Mouse (Mus musculus): ENCODE results near the gene 4930442H23Rik.

DNA sequence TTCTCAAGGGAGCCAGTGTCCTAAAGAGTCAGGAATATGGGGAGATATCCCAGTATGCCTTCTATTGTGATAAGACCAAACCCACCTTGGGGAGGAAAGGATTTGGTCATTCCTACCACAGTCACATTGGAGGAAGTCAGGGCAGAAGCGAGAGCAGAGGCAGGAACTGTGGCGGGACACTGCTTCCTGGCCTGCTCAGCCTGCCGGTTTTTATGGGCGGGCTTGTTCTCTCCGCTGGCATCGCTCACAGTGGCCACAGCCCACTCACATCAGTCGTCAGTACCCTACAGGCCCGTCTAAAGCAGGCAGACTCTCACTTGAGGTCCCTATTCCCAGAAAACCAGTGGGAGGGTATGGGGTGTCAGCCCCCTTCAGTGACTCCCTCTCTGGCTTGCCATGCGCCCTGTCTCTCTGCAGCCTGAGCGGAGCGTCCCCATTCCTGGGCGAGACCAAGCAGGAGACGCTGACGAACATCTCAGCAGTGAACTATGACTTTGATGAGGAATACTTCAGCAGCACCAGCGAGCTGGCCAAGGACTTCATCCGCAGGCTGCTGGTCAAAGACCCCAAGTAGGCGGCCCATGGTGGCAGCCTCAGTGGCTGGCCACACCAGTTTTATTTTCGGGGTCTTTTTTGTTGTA, 7.8 kb upstream of the 4930442H23Rik start:
- TF ChIP-seq POLR2A (IDR thresholded peaks at IDR 0.05; ENCODE audit: low read depth, low read length) (no peak), CTCF (IDR thresholded peaks at IDR 0.05; ENCODE audit: extremely low read depth, insufficient read length, insufficient replicate concordance, low read depth, low read length) (no peak)
